Mouse (Mus musculus) forebrain, embryonic 15.5 days (tissue): ENCODE measurements around the gene Zkscan17. TPM values are rescaled to one million over a fixed set of nuclear protein-coding genes. Genes with fewer than 3 reads are reported as not detected.

Source experiments
- ATAC-seq: fragments of 200-750 bp; cut with Nextera tagmentation; replicated peaks from 2 replicates; pipeline ENCODE4 v1.8.0; 2017; ENCODE audit warnings: mild to moderate bottlenecking, moderate TSS enrichment, moderate library complexity
- H3K27ac ChIP-seq: fragments of 300-500 bp; sonication (generic); replicated peaks from 2 replicates; pipeline ENCODE4 v1.5.1; 2015; ENCODE audit warnings: mild to moderate bottlenecking, inconsistent platforms
- H3K27me3 ChIP-seq: fragments of 300-500 bp; sonication (generic); 2 replicates; pipeline ENCODE4 v1.6.1; 2015; ENCODE audit warnings: inconsistent platforms
- H3K36me3 ChIP-seq: fragments of 300-500 bp; sonication (generic); 2 replicates; pipeline ENCODE4 v1.6.1; 2015; ENCODE audit warnings: mild to moderate bottlenecking, inconsistent platforms
- H3K4me1 ChIP-seq: fragments of 300-500 bp; sonication (generic); 2 replicates; pipeline ENCODE4 v1.6.1; 2015; ENCODE audit warnings: inconsistent platforms
- H3K4me2 ChIP-seq: fragments of 300-500 bp; sonication (generic); replicated peaks from 2 replicates; pipeline ENCODE4 v1.6.1; 2015; ENCODE audit warnings: mild to moderate bottlenecking, inconsistent platforms
- H3K4me3 ChIP-seq: fragments of 300-500 bp; sonication (generic); 2 replicates; pipeline ENCODE4 v1.5.1; 2015; ENCODE audit warnings: mild to moderate bottlenecking, inconsistent platforms
- H3K9ac ChIP-seq: fragments of 300-500 bp; sonication (generic); replicated peaks from 2 replicates; pipeline ENCODE4 v1.6.1; 2015; ENCODE audit warnings: mild to moderate bottlenecking, inconsistent platforms
- H3K9me3 ChIP-seq: fragments of 300-500 bp; sonication (generic); 2 replicates; pipeline ENCODE4 v1.6.1; 2016; ENCODE audit warnings: inconsistent platforms
- WGBS: fragments of 180-500 bp; shearing (Covaris S2); methylation state at CpG from one replicate; pipeline ENCODE4 v1.1.7; 2015; ENCODE audit warnings: mixed read lengths; 5-methylcytosine and 5-hydroxymethylcytosine counted together
- polyA plus RNA-seq: library from polyadenylated mRNA; unstranded; fragments of >200 nt; fragmentation: Nextera tagmentation; extraction: Ambion mirVana; gene quantifications from 2 replicates; pipeline ENCODE4 v1.2.1, GENCODE M21; 2015

The Zkscan17 gene
- polyA plus RNA-seq, 1 experiment from 2014 or later, result 17.2 TPM

GRCm38 (mm10) chr11:59483212-59483611 is 43.3 kb downstream of the Zkscan17 start:
- Histone ChIP-seq H3K4me1 (no peaks in the 10 kb centered on the region), H3K36me3 (peaks cover 22% of the 10 kb centered on the region), H3K9me3 (no peaks in the 10 kb centered on the region), H3K27ac (no peak overlapping the region), H3K4me2 (no peak overlapping the region), H3K4me3 (no peak overlapping the region), H3K27me3 (no peaks in the 10 kb centered on the region), H3K9ac (no peak overlapping the region)
- ATAC-seq, result no peak
- 4% methylated on average over 2 of the region's 2 CpGs for WGBS

DNA sequence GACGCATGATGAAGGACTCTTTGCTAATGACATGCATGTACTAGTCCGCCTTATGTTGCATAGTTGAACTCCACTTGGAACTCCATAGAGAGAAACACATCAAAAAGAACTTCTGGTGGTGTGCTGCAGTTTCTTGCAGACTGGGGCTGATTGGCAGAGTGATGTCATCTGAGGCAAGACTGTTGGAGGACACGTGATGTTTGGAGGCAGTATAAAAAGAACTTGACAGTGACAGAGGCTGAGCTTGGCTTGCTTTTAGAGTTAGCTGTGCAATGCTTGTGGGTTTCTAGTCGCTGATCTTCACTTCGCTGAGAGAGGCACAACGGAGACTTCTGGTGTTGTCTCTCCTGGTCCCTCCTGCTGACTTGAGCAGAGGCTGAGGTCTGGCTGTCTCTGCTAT is 49.3 kb downstream of the Zkscan17 start:
- Histone ChIP-seq H3K9me3 (no peaks in the 10 kb centered on the region), H3K4me2 (no peak overlapping the region), H3K4me3 (no peak overlapping the region), H3K9ac (no peak overlapping the region), H3K27ac (no peak overlapping the region), H3K36me3 (no peaks in the 10 kb centered on the region), H3K27me3 (no peaks in the 10 kb centered on the region), H3K4me1 (no peaks in the 10 kb centered on the region)
- ATAC-seq, result no peak
- WGBS, result 64% methylated on average over 6 of the region's 6 CpGs

- peak within 1 kb of the TSS; percentile 83 for H3K4me2 ChIP-seq
- H3K9me3 ChIP-seq, result no peaks in the 10 kb centered on the region
- ATAC-seq, result peak; percentile 96
- peak within 1 kb of the TSS; percentile 96 for H3K9ac ChIP-seq
- under 1% methylated on average over 19 of the region's 19 CpGs for WGBS
- no peaks in the 10 kb centered on the region for H3K36me3 ChIP-seq
- H3K27ac ChIP-seq, result peak within 1 kb of the TSS; percentile 73
- peak within 1 kb of the TSS; percentile 76 for H3K4me3 ChIP-seq
- peaks cover 18% of the 10 kb centered on the region for H3K4me1 ChIP-seq
- no peaks in the 10 kb centered on the region for H3K27me3 ChIP-seq
These were observed 54.2 kb downstream of the Zkscan17 start, which contains the start of gene Zfp867 for GRCm38 (mm10) chr11:59472326-59472677. TSS of gene Zfp867 (minus strand) at chr11:59472474.

DNA sequence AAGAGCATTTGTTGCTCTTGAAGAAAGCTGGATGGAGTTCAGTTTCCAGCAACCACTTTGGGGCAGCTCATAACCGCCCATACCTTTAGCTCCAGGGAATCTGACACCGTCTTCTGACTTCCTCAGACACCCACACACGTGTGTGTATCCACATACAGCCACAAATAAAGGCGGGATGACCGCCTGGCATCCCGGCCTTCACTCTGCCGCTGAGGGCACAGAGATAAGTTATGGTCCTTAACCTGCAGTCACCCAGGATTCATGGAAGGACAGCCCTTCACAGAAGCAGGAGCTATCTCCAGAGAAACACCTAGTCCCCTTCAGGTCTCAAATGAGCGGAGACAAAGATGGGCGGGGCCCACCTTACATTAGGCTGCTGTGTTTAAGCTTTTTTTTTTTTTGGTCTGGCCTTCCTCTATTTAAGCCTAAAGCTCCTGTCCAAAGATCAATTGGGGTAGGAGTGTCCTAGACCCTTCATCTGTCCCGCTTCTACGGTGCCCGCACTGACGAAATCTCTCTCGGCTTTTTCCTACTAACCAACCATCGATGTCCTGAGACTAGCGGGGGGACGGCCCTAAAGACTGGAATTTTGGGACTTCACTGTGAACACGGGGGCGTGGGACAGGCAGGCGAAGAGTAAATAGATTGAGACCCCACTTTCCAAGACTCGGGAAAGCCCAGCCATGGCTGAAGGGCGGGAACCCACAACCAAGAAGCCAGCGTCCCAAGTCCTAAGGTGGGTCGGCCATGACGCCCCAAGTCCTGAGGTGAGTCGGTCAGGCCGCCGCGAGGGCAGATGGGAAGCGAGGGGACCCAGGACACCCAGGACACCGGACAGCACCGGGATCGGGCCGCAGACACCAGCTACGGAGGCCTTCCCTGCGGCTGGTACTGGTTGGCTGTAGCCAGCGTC is 54.9 kb downstream of the Zkscan17 start:
- Histone ChIP-seq H3K27me3 (no peaks in the 10 kb centered on the region), H3K4me1 (peaks cover 18% of the 10 kb centered on the region), H3K4me2 (peak overlapping the region; percentile 83), H3K36me3 (no peaks in the 10 kb centered on the region), H3K9me3 (no peaks in the 10 kb centered on the region), H3K9ac (peak overlapping the region; percentile 96), H3K27ac (peak overlapping the region; percentile 73), H3K4me3 (peak overlapping the region; percentile 76)
- 9% methylated on average over 37 of the region's 37 CpGs for WGBS
- peak; percentile 74 for ATAC-seq

DNA sequence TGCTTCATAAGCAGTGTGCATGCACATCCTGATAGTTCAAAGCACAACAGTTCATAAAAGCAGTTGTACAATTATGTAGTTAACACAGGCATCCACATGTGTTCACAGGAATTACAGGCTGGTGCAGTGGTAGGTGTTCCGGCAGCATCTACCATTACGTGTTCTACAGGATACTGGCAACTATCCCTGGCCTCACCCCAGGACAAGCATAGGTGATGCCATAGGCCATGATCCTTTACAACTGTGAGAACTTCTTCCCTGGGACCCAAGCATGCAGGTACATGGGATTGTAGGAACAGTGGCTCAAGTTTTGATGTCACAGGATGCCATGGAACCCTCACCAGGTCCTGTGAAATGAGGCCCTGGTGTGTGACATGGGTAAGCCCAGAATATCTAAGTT is 66.1 kb downstream of the Zkscan17 start:
- H3K27me3 ChIP-seq, result no peaks in the 10 kb centered on the region
- H3K27ac ChIP-seq, result no peak overlapping the region
- no peak overlapping the region for H3K4me3 ChIP-seq
- no peak overlapping the region for H3K4me2 ChIP-seq
- peaks cover 69% of the 10 kb centered on the region for H3K36me3 ChIP-seq
- ATAC-seq, result no peak
- no peaks in the 10 kb centered on the region for H3K4me1 ChIP-seq
- 96% methylated on average over 2 of the region's 2 CpGs for WGBS
- peaks cover 24% of the 10 kb centered on the region for H3K9me3 ChIP-seq
- no peak overlapping the region for H3K9ac ChIP-seq

DNA sequence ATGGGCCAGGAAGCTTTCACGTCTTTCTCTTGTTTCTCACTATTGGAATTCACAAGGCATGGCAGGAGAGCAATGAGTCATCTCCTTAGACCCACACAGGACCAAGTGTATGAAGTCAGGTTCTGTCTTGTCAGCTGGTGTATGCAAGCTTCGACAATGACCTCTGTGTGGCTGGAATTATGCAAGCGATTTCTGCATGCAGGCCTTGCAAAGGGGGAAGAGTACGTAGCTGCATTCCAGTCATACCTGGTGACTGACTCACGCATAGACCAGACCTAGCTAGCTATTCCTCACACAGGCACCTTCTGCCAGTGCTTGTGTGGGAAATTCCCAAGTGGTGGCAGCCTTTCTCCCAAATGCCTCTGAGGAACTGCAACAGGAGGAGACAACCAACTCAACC is 67.6 kb downstream of the Zkscan17 start:
- Histone ChIP-seq H3K4me2 (no peak overlapping the region), H3K27ac (no peak overlapping the region), H3K36me3 (peaks cover 68% of the 10 kb centered on the region), H3K9ac (no peak overlapping the region), H3K4me1 (no peaks in the 10 kb centered on the region), H3K9me3 (peaks cover 15% of the 10 kb centered on the region), H3K4me3 (no peak overlapping the region), H3K27me3 (no peaks in the 10 kb centered on the region)
- WGBS, result 60% methylated on average over 5 of the region's 5 CpGs
- ATAC-seq, result no peak

DNA sequence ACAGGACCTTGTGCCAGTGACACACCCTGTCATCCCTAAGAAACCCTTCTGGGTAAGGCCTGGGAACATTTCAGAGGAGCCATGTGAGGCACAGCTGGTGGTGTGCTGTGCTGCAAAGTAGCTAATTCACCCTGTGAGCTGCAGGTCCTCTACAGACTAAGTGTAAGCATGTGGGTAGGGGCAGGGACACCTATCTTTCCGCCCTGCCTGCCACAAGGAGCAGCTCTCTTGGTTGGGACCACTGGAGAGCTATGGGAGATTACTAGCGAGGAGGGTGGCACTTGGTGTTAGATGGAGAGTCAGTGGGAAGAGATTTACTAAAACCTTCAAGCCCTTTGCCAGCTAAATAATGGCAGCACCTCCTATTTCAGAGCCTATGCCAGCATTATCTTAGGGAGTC is 69.7 kb downstream of the Zkscan17 start:
- H3K9ac ChIP-seq, result no peak overlapping the region
- no peak overlapping the region for H3K27ac ChIP-seq
- no peak for ATAC-seq
- H3K27me3 ChIP-seq, result no peaks in the 10 kb centered on the region
- no peaks in the 10 kb centered on the region for H3K4me1 ChIP-seq
- no peaks in the 10 kb centered on the region for H3K9me3 ChIP-seq
- no peak overlapping the region for H3K4me3 ChIP-seq
- H3K36me3 ChIP-seq, result peaks cover 59% of the 10 kb centered on the region
- H3K4me2 ChIP-seq, result no peak overlapping the region
- 95% methylated on average over 2 of the region's 2 CpGs for WGBS

DNA sequence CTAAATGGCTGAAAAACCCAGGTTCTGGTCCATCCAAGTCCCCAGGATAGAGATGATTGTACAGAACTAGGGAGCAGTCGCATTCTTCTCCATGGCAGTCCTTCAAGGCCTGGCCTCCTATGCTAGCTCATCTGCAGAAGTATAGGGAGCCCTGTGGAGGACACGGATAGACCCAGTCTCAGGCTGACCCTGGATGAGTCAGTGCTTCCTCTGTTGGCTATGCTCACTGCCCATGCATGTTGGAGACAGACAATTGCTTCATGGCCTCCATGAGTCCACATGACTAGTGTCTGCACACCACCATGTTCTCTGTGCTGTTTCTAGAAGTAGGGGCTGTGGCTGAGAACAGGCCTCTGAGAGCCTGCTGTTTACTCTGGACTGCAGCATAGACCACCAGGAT is 70.2 kb downstream of the Zkscan17 start:
- WGBS, result 88% methylated on average over 2 of the region's 2 CpGs
- no peak for ATAC-seq
- no peak overlapping the region for H3K4me3 ChIP-seq
- H3K4me1 ChIP-seq, result 0 out of 2 replicates have a peak, but pooled peaks cover 3% of the 10 kb centered on the region
- no peak overlapping the region for H3K27ac ChIP-seq
- H3K36me3 ChIP-seq, result peaks cover 55% of the 10 kb centered on the region
- H3K27me3 ChIP-seq, result no peaks in the 10 kb centered on the region
- no peaks in the 10 kb centered on the region for H3K9me3 ChIP-seq
- H3K4me2 ChIP-seq, result no peak overlapping the region
- no peak overlapping the region for H3K9ac ChIP-seq

DNA sequence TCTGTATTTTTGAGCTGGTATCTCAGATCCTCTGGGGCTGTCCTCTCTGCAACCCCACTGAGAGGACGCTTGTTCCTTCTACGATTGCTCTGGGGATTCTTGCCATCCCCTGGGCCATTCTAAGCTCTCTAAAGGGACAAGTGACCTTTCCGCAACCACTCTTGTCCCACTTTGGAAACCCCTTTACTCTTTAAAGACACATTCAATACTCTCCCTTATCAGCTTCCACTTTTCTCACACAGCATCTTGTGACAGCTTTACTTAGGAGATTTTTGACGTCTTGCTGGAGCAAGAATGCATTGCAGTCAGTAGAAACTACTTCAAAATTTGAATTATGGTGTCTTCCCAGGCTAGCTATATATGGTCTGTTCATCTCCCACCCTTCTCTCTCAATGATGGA is 75.5 kb downstream of the Zkscan17 start, which contains the start of gene Snap47:
Snap47 (minus strand) TSS at position 101 of the 400 bp plus-strand sequence.
- Histone ChIP-seq H3K27ac (peak within 1 kb of the TSS; percentile 86; the same call in 1 of the 2 replicates), H3K4me2 (peak within 1 kb of the TSS; percentile 97), H3K36me3 (peaks cover 31% of the 10 kb centered on the region), H3K27me3 (no peaks in the 10 kb centered on the region), H3K9me3 (no peaks in the 10 kb centered on the region), H3K4me3 (peak within 1 kb of the TSS; percentile 87), H3K9ac (peak within 1 kb of the TSS; percentile 74), H3K4me1 (peaks cover 30% of the 10 kb centered on the region)
- 90% methylated on average over 4 of the region's 4 CpGs for WGBS
- no peak for ATAC-seq

DNA sequence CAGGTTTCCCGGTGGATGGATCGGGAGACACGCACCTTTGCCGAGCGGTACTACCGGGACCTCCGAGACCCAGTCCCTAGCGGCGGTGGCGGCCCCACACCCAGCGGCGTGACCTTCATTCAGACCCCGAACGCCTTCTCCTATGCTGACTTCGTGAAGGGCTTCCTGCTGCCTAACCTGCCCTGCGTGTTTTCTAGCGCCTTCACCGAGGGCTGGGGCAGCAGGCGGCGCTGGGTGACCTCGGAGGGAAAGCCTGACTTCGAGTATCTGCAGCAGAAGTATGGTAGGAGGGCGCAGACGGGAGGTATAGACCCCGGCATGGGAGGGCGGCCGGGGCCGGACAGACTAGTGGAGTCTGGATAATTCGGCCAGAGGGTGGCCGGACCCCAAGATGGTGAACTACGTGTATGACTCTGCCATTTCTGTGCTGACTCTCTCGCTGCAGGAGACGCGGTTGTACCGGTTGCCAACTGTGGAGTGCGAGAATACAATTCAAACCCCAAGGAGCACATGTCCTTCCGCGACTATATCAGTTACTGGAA is 76.2 kb downstream of the Zkscan17 start:
- no peaks in the 10 kb centered on the region for H3K27me3 ChIP-seq
- peak; percentile 78 for ATAC-seq
- WGBS, result under 1% methylated on average over 38 of the region's 38 CpGs
- peak overlapping the region; percentile 74 for H3K9ac ChIP-seq
- H3K4me2 ChIP-seq, result peak overlapping the region; percentile 97
- H3K4me1 ChIP-seq, result peaks cover 30% of the 10 kb centered on the region
- H3K9me3 ChIP-seq, result no peaks in the 10 kb centered on the region
- peak overlapping the region; percentile 86; the same call in 1 of the 2 replicates for H3K27ac ChIP-seq
- H3K36me3 ChIP-seq, result peaks cover 28% of the 10 kb centered on the region
- peak overlapping the region; percentile 87 for H3K4me3 ChIP-seq

DNA sequence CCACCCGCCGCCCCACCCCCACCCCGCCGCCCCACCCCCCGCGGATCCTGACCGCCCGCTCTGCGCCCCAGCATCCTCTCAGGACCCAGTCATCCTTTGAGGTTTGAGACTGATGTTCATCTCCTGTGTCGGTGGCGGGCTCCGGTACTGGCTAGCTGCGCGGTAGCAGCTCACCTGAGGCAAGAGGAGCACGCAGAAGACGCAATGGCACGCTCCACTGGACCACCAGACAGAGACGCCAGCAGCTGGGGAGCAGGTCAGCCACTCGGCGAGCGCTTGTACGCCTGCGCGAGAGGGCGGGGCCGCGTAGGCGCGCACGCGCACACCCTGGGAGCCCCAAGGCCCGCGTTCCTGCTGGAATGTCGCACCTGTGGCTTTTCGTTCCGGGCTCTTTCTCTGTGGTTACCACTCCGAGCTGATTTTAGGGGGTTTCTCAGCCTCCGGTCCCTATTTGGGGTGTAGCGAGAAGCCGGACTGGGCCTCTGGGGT is 76.8 kb downstream of the Zkscan17 start, which contains the start of gene Jmjd4:
Jmjd4 (plus strand) TSS at position 305 of the 489 bp plus-strand sequence.
- peak within 1 kb of the TSS; percentile 86 for H3K27ac ChIP-seq
- H3K9me3 ChIP-seq, result no peaks in the 10 kb centered on the region
- H3K4me2 ChIP-seq, result peak within 1 kb of the TSS; percentile 97

GRCm38 (mm10) chr11:59443102-59443501 is 83.4 kb downstream of the Zkscan17 start:
- no peak for ATAC-seq
- no peak overlapping the region for H3K4me3 ChIP-seq
- H3K4me1 ChIP-seq, result 0 out of 2 replicates have a peak, but pooled peaks cover 3% of the 10 kb centered on the region
- no peaks in the 10 kb centered on the region for H3K9me3 ChIP-seq
- H3K4me2 ChIP-seq, result no peak overlapping the region
- no peak overlapping the region for H3K27ac ChIP-seq
- no peak overlapping the region for H3K9ac ChIP-seq
- no peaks in the 10 kb centered on the region for H3K27me3 ChIP-seq
- H3K36me3 ChIP-seq, result peaks cover 5% of the 10 kb centered on the region

More for the DNA sequence above, 76.8 kb downstream of the Zkscan17 start, which contains the start of gene Jmjd4:
- peaks cover 25% of the 10 kb centered on the region for H3K36me3 ChIP-seq
- H3K4me1 ChIP-seq, result peaks cover 30% of the 10 kb centered on the region
- peak within 1 kb of the TSS; percentile 74 for H3K9ac ChIP-seq
- under 1% methylated on average over 32 of the region's 40 CpGs for WGBS
- no peaks in the 10 kb centered on the region for H3K27me3 ChIP-seq
- ATAC-seq, result peak; percentile 96
- peak within 1 kb of the TSS; percentile 87 for H3K4me3 ChIP-seq
